Mouse (Mus musculus) heart, postnatal 0 days (tissue): ENCODE measurements at regions not wholly inside any gene's neighbourhood (a gene's known extent, or its start where the extent isn't known, plus 50 kb on each side); places are given as distances from the start of the nearest gene placed in this dataset.

Experiments used
- CTCF ChIP-seq: IDR thresholded peaks from 2 replicates; pipeline ENCODE4 v1.5.1; 2016; ENCODE audit warnings: antibody characterized with exemption, control low read depth, low read depth
- EP300 ChIP-seq: IDR thresholded peaks from 2 replicates; pipeline ENCODE4 v1.6.1; 2016; ENCODE audit warnings: antibody characterized with exemption, low read depth

DNA sequence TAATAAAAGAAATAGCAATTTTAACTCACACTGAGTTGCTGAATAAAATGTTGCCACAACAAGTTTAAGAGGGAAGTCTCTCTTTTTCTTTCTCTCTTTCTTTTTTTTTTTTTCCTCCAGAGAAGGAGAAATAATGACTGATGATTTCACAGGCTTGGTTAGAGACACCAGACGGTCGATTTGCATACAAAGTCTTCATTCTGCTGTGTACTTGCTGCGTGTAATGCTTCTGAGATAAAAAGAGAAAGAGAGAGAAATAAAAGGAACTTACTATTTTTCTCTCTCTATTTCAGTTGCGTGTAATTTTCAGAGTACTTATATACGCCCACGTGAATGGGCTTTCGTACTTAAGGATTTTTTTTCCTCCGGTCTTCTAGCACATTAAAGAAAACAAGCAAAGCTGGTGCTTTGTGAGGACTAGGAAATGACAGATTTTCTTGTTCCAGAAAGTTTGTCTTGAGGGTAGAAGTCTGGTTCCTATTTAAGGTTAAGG is 155.2 kb upstream of the Sstr1 start:
- TF ChIP-seq CTCF (no peak), EP300 (no peak)
